Mouse (Mus musculus) lung, postnatal 0 days (tissue): ENCODE data around the gene Cdk17. TPM values are rescaled to one million over a fixed set of nuclear protein-coding genes. Genes with fewer than 3 reads are reported as not detected.

Experiments used
- ATAC-seq: fragments of 200-750 bp; cut with Nextera tagmentation; 2 replicates; pipeline ENCODE4 v1.8.0; 2017; ENCODE audit warnings: moderate library complexity
- DNase-seq: peaks from one replicate; pipeline ENCODE4 v3.0.0-alpha.2; 2016; ENCODE audit warnings: low spot score
- H3K27ac ChIP-seq: fragments of 300-500 bp; sonication (generic); 2 replicates; pipeline ENCODE4 v1.5.1; 2014; ENCODE audit warnings: antibody characterized with exemption, mild to moderate bottlenecking, low read length, mixed read lengths
- H3K27me3 ChIP-seq: fragments of 300-500 bp; sonication (generic); replicated peaks from 2 replicates; pipeline ENCODE4 v1.6.1; 2014; ENCODE audit warnings: low read length, mixed read lengths; ENCODE audit not compliant: insufficient read depth
- H3K36me3 ChIP-seq: fragments of 300-500 bp; sonication (generic); 2 replicates; pipeline ENCODE4 v1.6.1; 2014; ENCODE audit warnings: low read length, mixed read lengths; ENCODE audit not compliant: insufficient read depth
- H3K4me1 ChIP-seq: fragments of 300-500 bp; sonication (generic); 2 replicates; pipeline ENCODE4 v1.6.1; 2014; ENCODE audit warnings: antibody characterized with exemption, low read depth, low read length, mixed read lengths; ENCODE audit not compliant: insufficient read depth
- H3K4me2 ChIP-seq: fragments of 300-500 bp; sonication (generic); replicated peaks from 2 replicates; pipeline ENCODE4 v1.6.1; 2014; ENCODE audit warnings: low read depth, mild to moderate bottlenecking, low read length, moderate library complexity, mixed read lengths
- H3K4me3 ChIP-seq: fragments of 300-500 bp; sonication (generic); 2 replicates; pipeline ENCODE4 v1.5.1; 2014; ENCODE audit warnings: low read depth, low read length
- H3K9ac ChIP-seq: fragments of 300-500 bp; sonication (generic); replicated peaks from 2 replicates; pipeline ENCODE4 v1.6.1; 2014; ENCODE audit warnings: low read depth, mild to moderate bottlenecking
- H3K9me3 ChIP-seq: fragments of 300-500 bp; sonication (generic); 2 replicates; pipeline ENCODE4 v1.6.1; 2016; ENCODE audit warnings: low read length, mixed read lengths
- CTCF ChIP-seq: IDR thresholded peaks from 2 replicates; pipeline ENCODE4 v1.5.1; 2016; ENCODE audit warnings: antibody characterized with exemption, mild to moderate bottlenecking
- EP300 ChIP-seq: IDR thresholded peaks from 2 replicates; pipeline ENCODE4 v1.6.1; 2016; ENCODE audit warnings: antibody characterized with exemption, mild to moderate bottlenecking, control low read depth
- WGBS: fragments of 180-500 bp; shearing (Covaris S2); extraction: QIAGEN DNeasy Blood & Tissue Kit; methylation state at CpG from one replicate; pipeline ENCODE4 v1.1.7; 2014; 5-methylcytosine and 5-hydroxymethylcytosine counted together
- polyA plus RNA-seq: library from polyadenylated mRNA; unstranded; fragments of >200 nt; fragmentation: Nextera tagmentation; extraction: Ambion mirVana; gene quantifications from 2 replicates; pipeline ENCODE4 v1.2.1, GENCODE M21; 2015

Gene Cdk17
- polyA plus RNA-seq, 1 experiment from 2014 or later: 12.6 TPM

GRCm38 (mm10) chr10:93271831-93272230, 111.2 kb downstream of the Cdk17 start:
- DNase-seq (peak; percentile 37), ATAC-seq (peak; percentile 29; the same call in 1 of the 2 replicates)
- H3K36me3 ChIP-seq: no peaks in the 10 kb centered on the region
- H3K4me2 ChIP-seq: no peak overlapping the region
- peaks cover 4% of the 10 kb centered on the region; the same call in 1 of the 2 replicates for H3K4me1 ChIP-seq
- no peak overlapping the region for H3K27ac ChIP-seq
- no peak overlapping the region for H3K9ac ChIP-seq
- TF ChIP-seq EP300 (no peak), CTCF (no peak)
- H3K4me3 ChIP-seq: no peak overlapping the region
- WGBS: 69% methylated on average over 7 of the region's 7 CpGs
- no peaks in the 10 kb centered on the region for H3K9me3 ChIP-seq
- H3K27me3 ChIP-seq: no peaks in the 10 kb centered on the region

GRCm38 (mm10) chr10:93272986-93273982, 112.6 kb downstream of the Cdk17 start:
- Histone ChIP-seq H3K4me2 (no peak overlapping the region), H3K36me3 (no peaks in the 10 kb centered on the region), H3K4me3 (no peak overlapping the region), H3K9ac (no peak overlapping the region), H3K4me1 (peaks cover 7% of the 10 kb centered on the region; the same call in 1 of the 2 replicates), H3K27me3 (no peaks in the 10 kb centered on the region), H3K27ac (no peak overlapping the region; the same call in 1 of the 2 replicates), H3K9me3 (no peaks in the 10 kb centered on the region)
- WGBS: 72% methylated on average over 14 of the region's 14 CpGs
- peak; percentile 61 for ATAC-seq
- TF ChIP-seq EP300 (0 out of 2 replicates have a peak, but pooled peaks have one; percentile 13), CTCF (peak; percentile 43)
- peak; percentile 55 for DNase-seq

- Histone ChIP-seq H3K9ac (no peak overlapping the region), H3K27ac (no peak overlapping the region), H3K27me3 (no peaks in the 10 kb centered on the region), H3K9me3 (no peaks in the 10 kb centered on the region), H3K4me2 (no peak overlapping the region), H3K4me1 (peaks cover 7% of the 10 kb centered on the region; the same call in 1 of the 2 replicates), H3K4me3 (no peak overlapping the region), H3K36me3 (no peaks in the 10 kb centered on the region)
- TF ChIP-seq CTCF (no peak), EP300 (no peak)
- no peak for DNase-seq
- WGBS: 56% methylated on average over 2 of the region's 2 CpGs
- no peak for ATAC-seq
Observed at GRCm38 (mm10) chr10:93274277-93274696, 113.6 kb downstream of the Cdk17 start.

GRCm38 (mm10) chr10:93275212-93276136, 114.8 kb downstream of the Cdk17 start:
- Histone ChIP-seq H3K9ac (no peak overlapping the region), H3K36me3 (no peaks in the 10 kb centered on the region), H3K4me1 (peaks cover 7% of the 10 kb centered on the region; the same call in 1 of the 2 replicates), H3K4me3 (no peak overlapping the region), H3K4me2 (peak overlapping the region; percentile 51; the same call in 1 of the 2 replicates), H3K27me3 (no peaks in the 10 kb centered on the region), H3K9me3 (no peaks in the 10 kb centered on the region), H3K27ac (no peak overlapping the region)
- DNase-seq (no peak), ATAC-seq (no peak)
- 47% methylated on average over 25 of the region's 25 CpGs for WGBS
- TF ChIP-seq CTCF (no peak), EP300 (no peak)

GRCm38 (mm10) chr10:93276349-93276763, 115.7 kb downstream of the Cdk17 start:
- TF ChIP-seq EP300: 0 out of 2 replicates have a peak, but pooled peaks have one; percentile 35
- TF ChIP-seq CTCF: no peak
- H3K4me1 ChIP-seq: peaks cover 7% of the 10 kb centered on the region; the same call in 1 of the 2 replicates
- WGBS: 12% methylated on average over 16 of the region's 16 CpGs
- no peak overlapping the region; the same call in 1 of the 2 replicates for H3K27ac ChIP-seq
- DNase-seq: peak; percentile 80
- no peaks in the 10 kb centered on the region for H3K27me3 ChIP-seq
- H3K9me3 ChIP-seq: no peaks in the 10 kb centered on the region
- H3K4me3 ChIP-seq: peak overlapping the region; percentile 23; the same call in 1 of the 2 replicates
- ATAC-seq: peak; percentile 76
- H3K36me3 ChIP-seq: no peaks in the 10 kb centered on the region
- H3K4me2 ChIP-seq: peak overlapping the region; percentile 51
- H3K9ac ChIP-seq: no peak overlapping the region
